Mouse (Mus musculus): ENCODE results near the gene Colgalt1.

DNA sequence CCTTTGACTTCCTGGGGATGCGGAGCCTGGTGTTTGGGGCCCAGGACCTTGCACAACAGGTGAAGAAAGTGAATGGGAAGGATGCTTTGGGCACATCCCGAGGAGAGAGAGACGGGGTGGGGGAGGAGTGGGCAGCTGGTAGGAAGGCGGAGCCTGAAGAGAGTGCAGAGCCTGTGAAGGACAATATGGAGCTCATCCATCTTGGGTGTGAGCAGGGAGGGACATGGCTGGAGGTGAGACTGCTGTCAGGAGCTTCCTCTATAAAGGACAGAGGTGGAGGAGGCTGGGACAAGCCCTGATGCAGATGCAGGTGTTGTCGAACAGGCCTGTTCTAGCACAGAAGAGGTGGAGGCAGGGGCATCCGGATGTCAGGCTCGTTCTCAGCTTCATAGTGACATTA lies 6.8 kb upstream of the Colgalt1 start:
- no peak for TF ChIP-seq CTCF (IDR thresholded peaks at IDR 0.05 in 2 of 3, conservative IDR thresholded peaks at IDR 0.05 in 1 of 3; ENCODE audit: control insufficient read depth in 1 of 3, insufficient read depth in 1 of 3, low read depth in 2 of 3, low read length in 3 of 3, poor library complexity in 1 of 3, severe bottlenecking in 1 of 3)
- TF ChIP-seq ETS1 (IDR thresholded peaks at IDR 0.05; ENCODE audit: low read depth, low read length) = no peak
- no peak for TF ChIP-seq POLR2AphosphoS2 (IDR thresholded peaks at IDR 0.05; ENCODE audit: low read length)
- TF ChIP-seq MEF2A (IDR thresholded peaks at IDR 0.05; ENCODE audit: extremely low read depth, insufficient replicate concordance, low read depth, low read length, poor library complexity, severe bottlenecking) = no peak
- TF ChIP-seq ZMIZ1 (IDR thresholded peaks at IDR 0.05; ENCODE audit: low read depth, low read length) = no peak
- TF ChIP-seq CHD2 (IDR thresholded peaks at IDR 0.05; ENCODE audit: low read length) = no peak
